Mouse (Mus musculus) heart, adult 2 months (tissue): ENCODE results near the gene Epb41l2.

Experiments used
- CTCF ChIP-seq: fragments of 200-600 bp; IDR thresholded peaks from 2 replicates; pipeline ENCODE4 v1.8.1; 2022; ENCODE audit warnings: antibody characterized with exemption, mild to moderate bottlenecking, moderate library complexity
- POLR2A ChIP-seq: fragments of 200-500 bp; IDR thresholded peaks from 2 replicates; pipeline ENCODE4 v1.6.1; 2011; ENCODE audit warnings: mild to moderate bottlenecking, low read depth, low read length, control low read depth; ENCODE audit not compliant: insufficient read depth

DNA sequence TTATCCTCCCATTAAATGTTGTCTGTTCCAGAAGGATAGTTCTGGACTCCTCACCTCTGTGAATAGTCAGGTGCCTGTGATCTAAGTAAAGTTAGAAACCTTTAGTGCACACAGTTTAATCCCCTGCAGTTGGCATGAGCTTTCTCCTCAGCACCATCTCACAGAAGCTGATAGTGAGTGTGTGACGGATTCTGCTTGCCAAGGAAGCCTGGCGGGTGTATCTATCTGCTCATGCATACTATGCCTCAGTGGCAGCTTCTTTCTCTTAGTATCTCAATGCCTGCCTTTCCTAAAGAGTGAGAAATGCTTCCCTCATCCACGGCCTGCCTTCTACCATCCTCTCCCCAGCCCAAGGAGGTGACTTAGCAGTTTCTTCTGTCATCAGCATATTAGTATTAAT, 103.1 kb downstream of the Epb41l2 start:
- TF ChIP-seq CTCF (no peak), POLR2A (no peak)
